Mouse (Mus musculus) gastrocnemius, postnatal 4 days (tissue): ENCODE measurements at regions not wholly inside any gene's neighbourhood (a gene's known extent, or its start where the extent isn't known, plus 50 kb on each side); places are given as distances from the start of the nearest gene placed in this dataset.

Experiments
- DNase-seq, 2 experiments: peaks; one replicate each; pipeline ENCODE4 v3.0.0; 2021 to 2022; ENCODE audit warnings: low spot score in 2 of 2, mixed read lengths in 2 of 2

- peak in 1 of 2 experiments; percentile 7 for DNase-seq
These were observed 87.7 kb downstream of the Stc2 start for GRCm38 (mm10) chr11:31282136-31282535.

DNA sequence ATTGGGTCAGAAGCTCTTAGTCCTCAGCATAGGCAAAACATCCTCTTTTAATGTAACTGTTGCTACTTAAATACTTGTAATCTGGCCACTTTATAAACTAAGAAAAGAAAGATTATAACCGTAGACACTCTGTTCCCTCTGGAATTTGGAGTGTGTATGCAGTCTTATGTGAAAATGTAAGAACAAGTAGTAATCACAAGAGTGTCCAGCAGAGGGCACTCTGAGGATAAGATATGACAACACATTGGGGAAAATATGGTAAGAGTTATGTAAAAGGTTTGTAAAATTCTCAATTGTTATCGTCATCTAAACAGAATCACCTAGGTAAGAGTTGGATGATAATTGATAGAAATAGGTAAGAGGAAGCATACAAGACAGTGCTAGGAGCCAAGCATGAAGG is 66.2 kb upstream of the Gm17332 start:
- DNase-seq = peak; percentile 21 to 56
